Mouse (Mus musculus): ENCODE measurements at regions not wholly inside any gene's neighbourhood (a gene's known extent, or its start where the extent isn't known, plus 50 kb on each side); places are given as distances from the start of the nearest gene placed in this dataset.

- TF ChIP-seq POLR2A (IDR thresholded peaks at IDR 0.05; ENCODE audit: insufficient read length, low read depth) (no peak), MAX (IDR thresholded peaks at IDR 0.05; ENCODE audit: low read depth) (no peak), USF1 (IDR thresholded peaks at IDR 0.05; ENCODE audit: low read depth) (no peak), POLR2AphosphoS2 (IDR thresholded peaks at IDR 0.05; ENCODE audit: insufficient read length, low read depth) (no peak), MYOG (IDR thresholded peaks at IDR 0.05; ENCODE audit: control insufficient read depth in 1 of 3, insufficient read depth in 1 of 3, insufficient read length in 2 of 3, low read depth in 2 of 3) (no peak), TCF12 (IDR thresholded peaks at IDR 0.05; ENCODE audit: insufficient read depth, poor library complexity, severe bottlenecking) (no peak), CEBPB (IDR thresholded peaks at IDR 0.05; ENCODE audit: insufficient read depth, poor library complexity, severe bottlenecking) (no peak)
Measured at GRCm38 (mm10) chr9:52278701-52279023, 110.3 kb upstream of the Zc3h12c start.
